Mouse (Mus musculus) MEL (cell line): ENCODE results near the gene Mdc1. TPM values are rescaled to one million over a fixed set of nuclear protein-coding genes. Genes with fewer than 3 reads are reported as not detected.

ENCODE experiments used
- DNase-seq: peaks from one replicate; pipeline ENCODE4 v3.0.0; 2011; ENCODE audit warnings: low read depth, low spot score
- H3K27ac ChIP-seq: 2 replicates; pipeline ENCODE4 v1.5.1; 2012; ENCODE audit warnings: low read depth, mild to moderate bottlenecking, control low read depth, low read length, moderate library complexity; ENCODE audit not compliant: control insufficient read depth
- H3K27me3 ChIP-seq, 2 experiments: fragments of 150-350 bp in 1 of 2; sonication (generic) in 1 of 2; 2 replicates each; pipeline ENCODE4 v1.6.1; 2012; ENCODE audit warnings: low read length in 2 of 2, mild to moderate bottlenecking in 2 of 2, improper control_type of control experiment in 1 of 2, moderate library complexity in 1 of 2; ENCODE audit not compliant: insufficient read depth in 2 of 2, control insufficient read depth in 1 of 2
- H3K36me3 ChIP-seq, 2 experiments: 2 replicates each; pipeline ENCODE4 v1.6.1; 2012 to 2014; ENCODE audit warnings: low read length in 2 of 2, improper control_type of control experiment in 1 of 2, inconsistent platforms in 1 of 2, mild to moderate bottlenecking in 1 of 2; ENCODE audit not compliant: insufficient read depth in 2 of 2, control insufficient read depth in 1 of 2
- H3K4me1 ChIP-seq, 2 experiments: fragments of 150-350 bp in 1 of 2; sonication (generic) in 1 of 2; 2 replicates each; pipeline ENCODE4 v1.6.1; 2012; ENCODE audit warnings: low read length in 2 of 2, improper control_type of control experiment in 1 of 2, mild to moderate bottlenecking in 1 of 2; ENCODE audit not compliant: insufficient read depth in 2 of 2, control insufficient read depth in 1 of 2
- H3K4me3 ChIP-seq, 2 experiments: fragments of 150-350 bp in 1 of 2; sonication (generic) in 1 of 2; 2 replicates each; pipeline ENCODE4 v1.5.1; 2012; ENCODE audit warnings: low read depth in 2 of 2, low read length in 2 of 2, mild to moderate bottlenecking in 2 of 2, moderate library complexity in 2 of 2, control low read depth in 1 of 2, improper control_type of control experiment in 1 of 2; ENCODE audit not compliant: control insufficient read depth in 1 of 2, insufficient read depth in 1 of 2
- H3K79me2 ChIP-seq: 2 replicates; pipeline ENCODE4 v1.6.1; 2012; ENCODE audit warnings: mild to moderate bottlenecking, low read length, moderate library complexity; ENCODE audit not compliant: control insufficient read depth, poor library complexity, insufficient read depth
- H3K9ac ChIP-seq: 2 replicates; pipeline ENCODE4 v1.6.1; 2012; ENCODE audit warnings: low read depth, mild to moderate bottlenecking, control low read depth, low read length, moderate library complexity; ENCODE audit not compliant: control insufficient read depth, poor library complexity, severe bottlenecking
- H3K9me3 ChIP-seq: fragments of 150-350 bp; sonication (generic); replicated peaks from 2 replicates; pipeline ENCODE4 v1.6.1; 2012; ENCODE audit warnings: mild to moderate bottlenecking, low read length, improper control_type of control experiment, moderate library complexity; ENCODE audit not compliant: insufficient read depth
- BHLHE40 ChIP-seq: IDR thresholded peaks from 2 replicates; pipeline ENCODE4 v1.6.1; 2012; ENCODE audit warnings: low read depth, mild to moderate bottlenecking, inconsistent platforms, low read length, improper control_type of control experiment, borderline replicate concordance
- CHD2 ChIP-seq: IDR thresholded peaks from 2 replicates; pipeline ENCODE4 v1.6.1; 2011; ENCODE audit warnings: low read length, improper control_type of control experiment
- CTCF ChIP-seq, 3 experiments: IDR thresholded peaks in 2 of 3; conservative IDR thresholded peaks in 1 of 3; 2 replicates each; pipeline ENCODE4 v1.5.1; 2011 to 2012; ENCODE audit warnings: low read length in 3 of 3, low read depth in 2 of 3, mild to moderate bottlenecking in 2 of 3, improper control_type of control experiment in 1 of 3, inconsistent platforms in 1 of 3, mixed read lengths in 1 of 3, moderate library complexity in 1 of 3; ENCODE audit not compliant: control insufficient read depth in 1 of 3, insufficient read depth in 1 of 3, poor library complexity in 1 of 3, severe bottlenecking in 1 of 3
- ELF1 ChIP-seq: IDR thresholded peaks from 2 replicates; pipeline ENCODE4 v1.6.1; 2014; ENCODE audit warnings: low read depth, mild to moderate bottlenecking, inconsistent platforms, low read length, improper control_type of control experiment, moderate library complexity
- EP300 ChIP-seq, 2 experiments: IDR thresholded peaks; 2 replicates each; pipeline ENCODE4 v1.6.1; 2011; ENCODE audit warnings: improper control_type of control experiment in 2 of 2, low read length in 2 of 2, low read depth in 1 of 2, mild to moderate bottlenecking in 1 of 2
- ETS1 ChIP-seq: IDR thresholded peaks from 2 replicates; pipeline ENCODE4 v1.6.1; 2012; ENCODE audit warnings: low read depth, mild to moderate bottlenecking, inconsistent platforms, low read length, improper control_type of control experiment, moderate library complexity
- GATA1 ChIP-seq: IDR thresholded peaks from 2 replicates; pipeline ENCODE4 v1.6.1; 2011; ENCODE audit warnings: low read depth, low read length, improper control_type of control experiment
- JUND ChIP-seq: IDR thresholded peaks from 2 replicates; pipeline ENCODE4 v1.6.1; 2011; ENCODE audit warnings: low read depth, mild to moderate bottlenecking, improper control_type of control experiment, low read length
- MAX ChIP-seq: IDR thresholded peaks from 2 replicates; pipeline ENCODE4 v1.6.1; 2011; ENCODE audit warnings: low read length, improper control_type of control experiment
- MEF2A ChIP-seq: IDR thresholded peaks from 2 replicates; pipeline ENCODE4 v1.6.1; 2014; ENCODE audit warnings: low read depth, mild to moderate bottlenecking, inconsistent platforms, low read length, improper control_type of control experiment; ENCODE audit not compliant: poor library complexity, insufficient replicate concordance, severe bottlenecking; ENCODE audit errors: extremely low read depth
- MXI1 ChIP-seq: IDR thresholded peaks from 2 replicates; pipeline ENCODE4 v1.6.1; 2011; ENCODE audit warnings: mild to moderate bottlenecking, low read depth, low read length, improper control_type of control experiment
- MYB ChIP-seq: IDR thresholded peaks from 2 replicates; pipeline ENCODE4 v1.6.1; 2011; ENCODE audit warnings: mild to moderate bottlenecking, low read depth, low read length, improper control_type of control experiment
- NRF1 ChIP-seq: IDR thresholded peaks from 2 replicates; pipeline ENCODE4 v1.6.1; 2014; ENCODE audit warnings: low read depth, mild to moderate bottlenecking, inconsistent platforms, low read length, improper control_type of control experiment, moderate library complexity; ENCODE audit not compliant: poor library complexity, insufficient read depth, severe bottlenecking
- POLR2A ChIP-seq, 2 experiments: IDR thresholded peaks; 2 replicates each; pipeline ENCODE4 v1.6.1; 2011 to 2012; ENCODE audit warnings: low read length in 2 of 2, mild to moderate bottlenecking in 2 of 2, control low read depth in 1 of 2, improper control_type of control experiment in 1 of 2, low read depth in 1 of 2, moderate library complexity in 1 of 2; ENCODE audit not compliant: control insufficient read depth in 1 of 2, insufficient read depth in 1 of 2, poor library complexity in 1 of 2
- POLR2AphosphoS2 ChIP-seq: IDR thresholded peaks from 2 replicates; pipeline ENCODE4 v1.6.1; 2011; ENCODE audit warnings: low read length, improper control_type of control experiment
- POLR2AphosphoS5 ChIP-seq: IDR thresholded peaks from 2 replicates; pipeline ENCODE4 v1.6.1; 2012; ENCODE audit warnings: low read depth, borderline replicate concordance, mild to moderate bottlenecking, inconsistent platforms, low read length, moderate library complexity, mixed read lengths
- RAD21 ChIP-seq: IDR thresholded peaks from 2 replicates; pipeline ENCODE4 v1.6.1; 2011; ENCODE audit warnings: mild to moderate bottlenecking, low read depth, low read length, improper control_type of control experiment
- SIN3A ChIP-seq: IDR thresholded peaks from 2 replicates; pipeline ENCODE4 v1.6.1; 2012; ENCODE audit warnings: low read length, improper control_type of control experiment, inconsistent platforms
- SMC3 ChIP-seq: IDR thresholded peaks from 2 replicates; pipeline ENCODE4 v1.6.1; 2011; ENCODE audit warnings: low read depth, low read length, improper control_type of control experiment
- TAL1 ChIP-seq: IDR thresholded peaks from 2 replicates; pipeline ENCODE4 v1.6.1; 2012; ENCODE audit warnings: mild to moderate bottlenecking, inconsistent platforms, low read length, moderate library complexity, mixed read lengths
- TBP ChIP-seq: IDR thresholded peaks from 2 replicates; pipeline ENCODE4 v1.8.0; 2011; ENCODE audit warnings: low read depth, low read length, improper control_type of control experiment
- polyA plus RNA-seq, 2 experiments: library from polyadenylated mRNA; stranded (reverse) in 1 of 2; unstranded in 1 of 2; fragments of >175 nt in 1 of 2; fragments of >200 nt in 1 of 2; gene quantifications; 2 replicates each; pipeline versions ENCODE4 v1.2.1 to v1.2.4; 2012; ENCODE audit warnings: low replicate concordance in 2 of 2, low read depth in 1 of 2; ENCODE audit not compliant: insufficient read length in 2 of 2, insufficient read depth in 1 of 2, missing spikeins in 1 of 2
- total RNA-seq: library from RNA; depleted of rRNA; stranded (reverse); fragments of 300-350 nt; gene quantifications from 2 replicates; pipeline ENCODE4 v1.2.3, GENCODE M21; 2012

Mdc1 gene
- total and polyA plus RNA-seq, 3 experiments, result 15.0 to 77.9 (median 46.6) TPM

- DNase-seq, result peak; percentile 54
- H3K27ac ChIP-seq, result no peak overlapping the region
- no peaks in the 10 kb centered on the region for H3K9me3 ChIP-seq
- no peaks in the 10 kb centered on the region for H3K27me3 ChIP-seq
- peaks cover 2 to 31% of the 10 kb centered on the region in 2 experiments; a peak in 3 of 4 replicates for H3K4me1 ChIP-seq
- peaks cover 2% of the 10 kb centered on the region for H3K79me2 ChIP-seq
- no peak overlapping the region for H3K4me3 ChIP-seq
- peak; percentile 27; the same call in 1 of the 2 replicates for TF ChIP-seq SMC3
- TF ChIP-seq RAD21, result peak; percentile 21; the same call in 1 of the 2 replicates
- no peak for TF ChIP-seq POLR2AphosphoS2
- TF ChIP-seq BHLHE40, result no peak
- TF ChIP-seq CTCF (IDR thresholded peaks at IDR 0.05 in 2 of 3, conservative IDR thresholded peaks at IDR 0.05 in 1 of 3; ENCODE audit: control insufficient read depth in 1 of 3, insufficient read depth in 1 of 3, low read depth in 2 of 3, low read length in 3 of 3, poor library complexity in 1 of 3, severe bottlenecking in 1 of 3), result peak; percentile 16 to 67 (median 47); a peak in 5 of 6 replicates
- TF ChIP-seq, all 39 proteins: peak for 3
- Histone ChIP-seq H3K9ac (no peak overlapping the region), H3K36me3 (peaks cover 9 to 21% of the 10 kb centered on the region in 2 experiments)
Observed at GRCm38 (mm10) chr17:35829737-35830136, 11.6 kb upstream of the Mdc1 start.

GRCm38 (mm10) chr17:35832400-35833238 is 8.7 kb upstream of the Mdc1 start:
- no peak for TF ChIP-seq MAX
- TF ChIP-seq JUND, result no peak
- TF ChIP-seq POLR2AphosphoS5, result peak; percentile 69; the same call in 1 of the 2 replicates
- TF ChIP-seq, all 39 proteins: peak for 1
- peaks cover 12 to 33% of the 10 kb centered on the region in 2 experiments for H3K36me3 ChIP-seq
- H3K27me3 ChIP-seq, result no peaks in the 10 kb centered on the region
- peak overlapping the region; percentile 78 for H3K27ac ChIP-seq
- H3K4me1 ChIP-seq, result peaks cover 0 to 38% of the 10 kb centered on the region in 2 experiments; a peak in 3 of 4 replicates
- H3K4me3 ChIP-seq, result no peak overlapping the region
- peaks cover 29% of the 10 kb centered on the region for H3K79me2 ChIP-seq
- 0 out of 2 replicates have a peak overlapping the region, but pooled peaks have one; percentile 0 for H3K9ac ChIP-seq
- DNase-seq, result peak; percentile 66
- H3K9me3 ChIP-seq, result no peaks in the 10 kb centered on the region

GRCm38 (mm10) chr17:35833239-35833751 is 8.0 kb upstream of the Mdc1 start:
- no peak overlapping the region for H3K4me3 ChIP-seq
- H3K36me3 ChIP-seq, result peaks cover 11 to 33% of the 10 kb centered on the region in 2 experiments
- no peaks in the 10 kb centered on the region for H3K27me3 ChIP-seq
- no peaks in the 10 kb centered on the region for H3K9me3 ChIP-seq
- peak overlapping the region; percentile 78 for H3K27ac ChIP-seq
- H3K79me2 ChIP-seq, result peaks cover 34% of the 10 kb centered on the region
- peaks cover 0 to 38% of the 10 kb centered on the region in 2 experiments; a peak in 3 of 4 replicates for H3K4me1 ChIP-seq
- peak; percentile 94 for DNase-seq
- H3K9ac ChIP-seq, result 0 out of 2 replicates have a peak overlapping the region, but pooled peaks have one; percentile 0
- TF ChIP-seq MXI1 (no peak), CHD2 (no peak), MEF2A (no peak), RAD21 (no peak), CTCF (IDR thresholded peaks at IDR 0.05 in 2 of 3, conservative IDR thresholded peaks at IDR 0.05 in 1 of 3; ENCODE audit: control insufficient read depth in 1 of 3, insufficient read depth in 1 of 3, low read depth in 2 of 3, low read length in 3 of 3, poor library complexity in 1 of 3, severe bottlenecking in 1 of 3) (no peak), MAX (no peak), GATA1 (peak; percentile 73), POLR2AphosphoS2 (no peak), ELF1 (no peak), TAL1 (no peak), JUND (no peak), SIN3A (no peak), NRF1 (no peak), ETS1 (no peak), POLR2A (IDR thresholded peaks at IDR 0.05; ENCODE audit: control insufficient read depth in 1 of 2, insufficient read depth in 1 of 2, low read depth in 1 of 2, low read length in 2 of 2, poor library complexity in 1 of 2) (peak; percentile 32 to 74; a peak in 3 of 4 replicates), EP300 (IDR thresholded peaks at IDR 0.05; ENCODE audit: low read depth in 1 of 2, low read length in 2 of 2) (no peak), TBP (peak; percentile 28; the same call in 1 of the 2 replicates), SMC3 (no peak), MYB (no peak), POLR2AphosphoS5 (0 out of 2 replicates have a peak, but pooled peaks have one; percentile 67)
